Comparison of ENCODE assay signal across 9 mouse cellular contexts in genomic region chr9:3199151-3200018, GRCm38 (mm10).
DNase-seq lines count a peak whose midpoint lies in the region; ATAC-seq lines count a peak whose summit lies in the region.
"Had no signal": no experiment of that assay in that cellular context is flagged by ENCODE, and none has a peak within 500 bp of the region (broad histone marks: within the 10 kb centered on the region; RNA-seq: fewer than 3 reads in every experiment).

No protein-coding gene starts in this region.

- no peak overlapping the region for H3K9ac ChIP-seq in heart, embryonic 12.5 days
- H3K9ac ChIP-seq in liver, embryonic 16.5 days (ENCODE audit: low read depth, low read length): no peak overlapping the region

- H3K4me1 ChIP-seq in heart, embryonic 12.5 days (replicated peaks): no peaks in the 10 kb centered on the region
- H3K4me1 ChIP-seq in liver, embryonic 16.5 days (ENCODE audit: control insufficient read depth, low read depth, low read length): no peaks in the 10 kb centered on the region

- no peak for DNase-seq in heart, adult 9 months (ENCODE audit: low spot score in 2 of 2)
- peak; percentile 89 for DNase-seq in R1 (ENCODE audit: low read depth, low spot score)
- DNase-seq in left cerebral cortex, postnatal 25 days (ENCODE audit: low spot score in 2 of 2): no peak
- no peak for DNase-seq in gastrocnemius, postnatal 4 days (ENCODE audit: low spot score in 2 of 2)

- peak; percentile 69 for ATAC-seq in heart, embryonic 12.5 days (ENCODE audit: insufficient number of reproducible peaks, low FRiP score)
- ATAC-seq in hematopoietic stem cell, adult 5-6 weeks (replicated peaks in 1 of 2; ENCODE audit: insufficient read depth in 1 of 2, low FRiP score in 2 of 2, low TSS enrichment in 1 of 2, low read depth in 1 of 2, poor library complexity in 2 of 2, severe bottlenecking in 2 of 2): peak; percentile 17 to 27; a peak in 2 of 4 replicates
- ATAC-seq in liver, embryonic 16.5 days (ENCODE audit: low read depth): peak; percentile 82
- ATAC-seq in activated CD4-positive, CD25-positive, alpha-beta regulatory T cell, adult 4 months: no peak

- H3K27me3 ChIP-seq in heart, embryonic 12.5 days (replicated peaks): no peaks in the 10 kb centered on the region
- H3K27me3 ChIP-seq in liver, embryonic 16.5 days (ENCODE audit: control insufficient read depth, insufficient read depth, low read depth, low read length): no peaks in the 10 kb centered on the region
- H3K27me3 ChIP-seq: CH12.LX had no signal

- H3K27ac ChIP-seq in heart, embryonic 12.5 days (ENCODE audit: poor library complexity, severe bottlenecking): no peak overlapping the region
- no peak overlapping the region for H3K27ac ChIP-seq in liver, embryonic 16.5 days (ENCODE audit: low read length)

- no peak overlapping the region for H3K4me3 ChIP-seq in heart, embryonic 12.5 days
- H3K4me3 ChIP-seq in liver, embryonic 16.5 days (ENCODE audit: low read depth, low read length): no peak overlapping the region

- intact Hi-C loops in left cerebral cortex, postnatal 25 days (cut with DNase I): no loop called here

- no peaks in the 10 kb centered on the region for H3K36me3 ChIP-seq in heart, embryonic 12.5 days
- no peaks in the 10 kb centered on the region for H3K36me3 ChIP-seq in liver, embryonic 16.5 days (ENCODE audit: control insufficient read depth, insufficient read depth)

- H3K4me2 ChIP-seq in heart, embryonic 12.5 days: peak overlapping the region; percentile 51
- H3K4me2 ChIP-seq in liver, embryonic 16.5 days (ENCODE audit: low read depth, low read length): no peak overlapping the region

- 22% methylated on average over 33 of the region's 33 CpGs for WGBS in heart, embryonic 12.5 days
- 29% methylated on average over 33 of the region's 33 CpGs for WGBS in liver, embryonic 16.5 days (ENCODE audit: insufficient replicate concordance)

- peaks cover 23% of the 10 kb centered on the region for H3K9me3 ChIP-seq in heart, embryonic 12.5 days (replicated peaks)
- H3K9me3 ChIP-seq in liver, embryonic 16.5 days (replicated peaks; ENCODE audit: control insufficient read depth, low read length): no peaks in the 10 kb centered on the region
